Comparison of ENCODE assay signal across 9 mouse cellular contexts in genomic region chr11:46213844-46214243, GRCm38 (mm10). TPM values are rescaled to one million over a fixed set of nuclear protein-coding genes. Genes with fewer than 3 reads are reported as not detected.
DNase-seq lines count a peak whose midpoint lies in the region; ATAC-seq and TF ChIP-seq lines count a peak whose summit lies in the region.
"Had no signal": no experiment of that assay in that cellular context is flagged by ENCODE, and none has a peak within 500 bp of the region (broad histone marks: within the 10 kb centered on the region; RNA-seq: fewer than 3 reads in every experiment).

No protein-coding gene starts in this region.

- no peak for ATAC-seq in midbrain, embryonic 11.5 days (ENCODE audit: low FRiP score)
- ATAC-seq in limb, embryonic 11.5 days (ENCODE audit: insufficient number of reproducible peaks, low FRiP score, low TSS enrichment, low read depth), result peak; percentile 74
- ATAC-seq in neural tube, embryonic 15.5 days (ENCODE audit: low FRiP score), result no peak
- ATAC-seq: activated CD4-positive, CD25-positive, alpha-beta regulatory T cell, adult 4 months had no signal

- peak overlapping the region; percentile 16; the same call in 1 of the 2 replicates for H3K27ac ChIP-seq in gastrocnemius, adult 2 months
- no peak overlapping the region for H3K27ac ChIP-seq in midbrain, embryonic 10.5 days (replicated peaks)
- H3K27ac ChIP-seq in midbrain, embryonic 11.5 days (ENCODE audit: low read depth, low read length), result no peak overlapping the region
- peak overlapping the region; percentile 81 for H3K27ac ChIP-seq in limb, embryonic 11.5 days (replicated peaks; ENCODE audit: low read depth, low read length)
- peak overlapping the region; percentile 60 for H3K27ac ChIP-seq in neural tube, embryonic 15.5 days (replicated peaks)

- H3K4me3 ChIP-seq in gastrocnemius, adult 2 months, result no peak overlapping the region
- no peak overlapping the region for H3K4me3 ChIP-seq in midbrain, embryonic 10.5 days
- no peak overlapping the region for H3K4me3 ChIP-seq in midbrain, embryonic 11.5 days (ENCODE audit: low read depth, low read length)
- no peak overlapping the region for H3K4me3 ChIP-seq in limb, embryonic 11.5 days (ENCODE audit: low read depth, low read length)
- H3K4me3 ChIP-seq in neural tube, embryonic 15.5 days (replicated peaks), result no peak overlapping the region

- no peaks in the 10 kb centered on the region for H3K9me3 ChIP-seq in midbrain, embryonic 10.5 days (replicated peaks)
- no peaks in the 10 kb centered on the region for H3K9me3 ChIP-seq in midbrain, embryonic 11.5 days (ENCODE audit: control insufficient read depth, low read length)
- H3K9me3 ChIP-seq in limb, embryonic 11.5 days (ENCODE audit: control insufficient read depth, low read length), result no peaks in the 10 kb centered on the region
- H3K9me3 ChIP-seq in neural tube, embryonic 15.5 days (replicated peaks), result no peaks in the 10 kb centered on the region

- DNase-seq in gastrocnemius, adult 2 months, result no peak
- DNase-seq in gastrocnemius, postnatal 25 days, result no peak
- peak; percentile 34 for DNase-seq in midbrain, embryonic 10.5 days (ENCODE audit: low spot score)
- no peak for DNase-seq in midbrain, embryonic 11.5 days (ENCODE audit: low spot score, missing footprints)
- DNase-seq in limb, embryonic 11.5 days (ENCODE audit: low spot score), result peak; percentile 78
- no peak for DNase-seq in layer of hippocampus, postnatal 10 days (ENCODE audit: low spot score in 2 of 2)
- DNase-seq in cerebellum, adult 18-20 months, result no peak

- intact Hi-C loops in gastrocnemius, adult 2 months (cut with DNase I), result loop anchor here (2.0 kb wide), 1 partner anchor 161 kb away; the partner anchor contains the start of gene Gm12166

- no peak overlapping the region for H3K4me2 ChIP-seq in midbrain, embryonic 11.5 days
- no peak overlapping the region for H3K4me2 ChIP-seq in limb, embryonic 11.5 days (ENCODE audit: low read depth, severe bottlenecking)
- no peak overlapping the region for H3K4me2 ChIP-seq in neural tube, embryonic 15.5 days

- 80% methylated on average over 5 of the region's 5 CpGs for WGBS in midbrain, embryonic 10.5 days
- 71% methylated on average over 5 of the region's 5 CpGs for WGBS in midbrain, embryonic 11.5 days
- WGBS in limb, embryonic 11.5 days, result 31% methylated on average over 5 of the region's 5 CpGs
- WGBS in neural tube, embryonic 15.5 days, result 82% methylated on average over 5 of the region's 5 CpGs

- H3K36me3 ChIP-seq in midbrain, embryonic 10.5 days, result no peaks in the 10 kb centered on the region
- H3K36me3 ChIP-seq in midbrain, embryonic 11.5 days (ENCODE audit: control insufficient read depth, insufficient read depth, low read length), result no peaks in the 10 kb centered on the region
- H3K36me3 ChIP-seq in limb, embryonic 11.5 days (ENCODE audit: control insufficient read depth, insufficient read depth, low read length), result no peaks in the 10 kb centered on the region
- H3K36me3 ChIP-seq in neural tube, embryonic 15.5 days, result peaks cover 13% of the 10 kb centered on the region; the same call in 1 of the 2 replicates

- no peaks in the 10 kb centered on the region for H3K27me3 ChIP-seq in midbrain, embryonic 10.5 days (ENCODE audit: low read depth, poor library complexity, severe bottlenecking)
- H3K27me3 ChIP-seq in midbrain, embryonic 11.5 days (ENCODE audit: control insufficient read depth, insufficient read depth, low read length), result no peaks in the 10 kb centered on the region
- no peaks in the 10 kb centered on the region for H3K27me3 ChIP-seq in limb, embryonic 11.5 days (ENCODE audit: control insufficient read depth, insufficient read depth, low read length)
- H3K27me3 ChIP-seq in neural tube, embryonic 15.5 days (replicated peaks), result no peaks in the 10 kb centered on the region

- no peak overlapping the region for H3K9ac ChIP-seq in midbrain, embryonic 11.5 days (ENCODE audit: low read length)
- H3K9ac ChIP-seq in limb, embryonic 11.5 days (ENCODE audit: low read length), result 0 out of 2 replicates have a peak overlapping the region, but pooled peaks have one; percentile 18
- H3K9ac ChIP-seq in neural tube, embryonic 15.5 days (replicated peaks), result no peak overlapping the region

- no peak for TF ChIP-seq CTCF in gastrocnemius, adult 2 months (IDR thresholded peaks at IDR 0.05)

- H3K4me1 ChIP-seq in midbrain, embryonic 10.5 days, result peaks cover 41% of the 10 kb centered on the region
- H3K4me1 ChIP-seq in midbrain, embryonic 11.5 days (ENCODE audit: control insufficient read depth, insufficient read depth, low read length), result peaks cover 7% of the 10 kb centered on the region
- peaks cover 11% of the 10 kb centered on the region for H3K4me1 ChIP-seq in limb, embryonic 11.5 days (ENCODE audit: control insufficient read depth, insufficient read depth, low read length)
- H3K4me1 ChIP-seq in neural tube, embryonic 15.5 days, result peaks cover 34% of the 10 kb centered on the region

RNA-seq across cellular contexts. Expression of gene Fndc9, which starts 21.5 kb away (rescaled TPM):
- total RNA-seq in gastrocnemius, adult 2 months (2021), result not detected
- not detected for total RNA-seq in gastrocnemius, postnatal 25 days (2021)
- 0.51 and 0.75 TPM in 2 replicates for polyA plus RNA-seq in midbrain, embryonic 10.5 days (2016; fragmentation: Nextera tagmentation; extraction: Ambion mirVana)
- polyA plus RNA-seq in midbrain, embryonic 11.5 days (2014; fragmentation: Nextera tagmentation; extraction: Ambion mirVana), result 1.1 and 1.2 TPM in 2 replicates
- 0.11 and 0.16 TPM in 2 replicates for polyA plus RNA-seq in limb, embryonic 11.5 days (2014; fragmentation: Nextera tagmentation; extraction: Ambion mirVana)
- polyA plus RNA-seq in neural tube, embryonic 15.5 days (2015; fragmentation: Nextera tagmentation; extraction: Ambion mirVana), result 1.5 and 2.3 TPM in 2 replicates
- 1 to 10 TPM; 6.2 to 7.5 TPM for total RNA-seq in layer of hippocampus, postnatal 10 days (2021)

RNA-seq across cellular contexts. Expression of gene Nipal4, which starts 47.5 kb away (rescaled TPM):
- not detected for total RNA-seq in gastrocnemius, adult 2 months (2021)
- not detected for total RNA-seq in gastrocnemius, postnatal 25 days (2021)
- 1.00 and 1.3 TPM in 2 replicates for polyA plus RNA-seq in midbrain, embryonic 10.5 days (2016; fragmentation: Nextera tagmentation; extraction: Ambion mirVana)
- polyA plus RNA-seq in midbrain, embryonic 11.5 days (2014; fragmentation: Nextera tagmentation; extraction: Ambion mirVana), result 1.0 and 1.4 TPM in 2 replicates
- 0.54 and 0.71 TPM in 2 replicates for polyA plus RNA-seq in limb, embryonic 11.5 days (2014; fragmentation: Nextera tagmentation; extraction: Ambion mirVana)
- 0.15 and 0.75 TPM in 2 replicates for polyA plus RNA-seq in neural tube, embryonic 15.5 days (2015; fragmentation: Nextera tagmentation; extraction: Ambion mirVana)
- total RNA-seq in layer of hippocampus, postnatal 10 days (2021), result under 1 TPM; 0.58 to 0.59 TPM

Comparison
In these comparisons a context has a peak if more than half of its experiments do, and no peak if none do; other contexts are left out.
1. DNase-seq: peak in midbrain, embryonic 10.5 days (single experiment) and limb, embryonic 11.5 days (single experiment); none in gastrocnemius, adult 2 months (single experiment), gastrocnemius, postnatal 25 days (single experiment), midbrain, embryonic 11.5 days (single experiment), layer of hippocampus, postnatal 10 days (0 of 2) and cerebellum, adult 18-20 months (0 of 2).
2. H3K27ac ChIP-seq: peak in gastrocnemius, adult 2 months (single experiment), limb, embryonic 11.5 days (single experiment) and neural tube, embryonic 15.5 days (single experiment); none in midbrain, embryonic 10.5 days (single experiment) and midbrain, embryonic 11.5 days (single experiment).